Mouse (Mus musculus) midbrain, embryonic 16.5 days (tissue): ENCODE data around the gene Pigr. TPM values are rescaled to one million over a fixed set of nuclear protein-coding genes. Genes with fewer than 3 reads are reported as not detected.

Experiments
- ATAC-seq: fragments of 200-750 bp; cut with Nextera tagmentation; 2 replicates; pipeline ENCODE4 v1.8.0; 2017; ENCODE audit warnings: moderate TSS enrichment
- H3K27ac ChIP-seq: fragments of 300-500 bp; sonication (generic); 2 replicates; pipeline ENCODE4 v1.5.1; 2014; ENCODE audit warnings: mild to moderate bottlenecking, low read length, mixed read lengths
- H3K27me3 ChIP-seq: fragments of 300-500 bp; sonication (generic); 2 replicates; pipeline ENCODE4 v1.6.1; 2014; ENCODE audit warnings: low read depth, low read length, mixed read lengths; ENCODE audit not compliant: control insufficient read depth, insufficient read depth
- H3K36me3 ChIP-seq: fragments of 300-500 bp; sonication (generic); 2 replicates; pipeline ENCODE4 v1.6.1; 2014; ENCODE audit warnings: mild to moderate bottlenecking, low read length, moderate library complexity, mixed read lengths; ENCODE audit not compliant: control insufficient read depth, insufficient read depth
- H3K4me1 ChIP-seq: fragments of 300-500 bp; sonication (generic); 2 replicates; pipeline ENCODE4 v1.6.1; 2014; ENCODE audit warnings: mild to moderate bottlenecking, low read length, mixed read lengths; ENCODE audit not compliant: control insufficient read depth, insufficient read depth
- H3K4me2 ChIP-seq: fragments of 300-500 bp; sonication (generic); 2 replicates; pipeline ENCODE4 v1.6.1; 2014; ENCODE audit warnings: mild to moderate bottlenecking, low read length, mixed read lengths
- H3K4me3 ChIP-seq: fragments of 300-500 bp; sonication (generic); 2 replicates; pipeline ENCODE4 v1.5.1; 2014; ENCODE audit warnings: low read depth, mild to moderate bottlenecking, low read length, moderate library complexity, mixed read lengths
- H3K9ac ChIP-seq: fragments of 300-500 bp; sonication (generic); 2 replicates; pipeline ENCODE4 v1.6.1; 2014; ENCODE audit warnings: low read depth, low read length, mixed read lengths
- H3K9me3 ChIP-seq: fragments of 300-500 bp; sonication (generic); replicated peaks from 2 replicates; pipeline ENCODE4 v1.6.1; 2014; ENCODE audit warnings: mild to moderate bottlenecking, low read length, mixed read lengths; ENCODE audit not compliant: control insufficient read depth, poor library complexity, severe bottlenecking
- WGBS: fragments of 180-500 bp; shearing (Covaris S2); extraction: QIAGEN DNeasy Blood & Tissue Kit; methylation state at CpG from one replicate; pipeline ENCODE4 v1.1.7; 2014; 5-methylcytosine and 5-hydroxymethylcytosine counted together
- polyA plus RNA-seq: library from polyadenylated mRNA; unstranded; fragments of >200 nt; fragmentation: Nextera tagmentation; extraction: Ambion mirVana; gene quantifications from 2 replicates; pipeline ENCODE4 v1.2.1, GENCODE M21; 2015

Pigr gene
- polyA plus RNA-seq, 1 experiment from 2014 or later = not detected

DNA sequence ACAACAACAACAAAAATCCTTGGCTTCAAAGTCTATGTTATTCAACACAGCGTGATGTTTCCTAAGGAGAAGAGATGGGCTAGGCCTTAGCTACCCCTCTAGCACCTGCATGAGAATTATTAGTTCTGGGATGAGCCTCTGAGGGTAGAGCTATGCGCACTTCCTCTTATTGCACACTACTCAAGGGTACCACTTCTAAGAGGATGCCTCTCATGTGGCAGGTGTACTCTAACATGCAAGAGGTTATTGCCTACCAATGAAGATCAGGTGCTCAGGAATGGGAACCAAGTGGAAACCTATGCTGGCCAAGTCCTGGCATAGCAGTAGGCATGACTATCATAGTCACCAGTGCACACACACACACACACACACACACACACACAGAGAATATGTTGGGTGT lies 27.1 kb upstream of the Pigr start:
- Histone ChIP-seq H3K4me3 (no peak overlapping the region), H3K27me3 (no peaks in the 10 kb centered on the region), H3K9me3 (no peaks in the 10 kb centered on the region), H3K4me1 (0 out of 2 replicates have a peak, but pooled peaks cover 3% of the 10 kb centered on the region), H3K9ac (no peak overlapping the region), H3K36me3 (no peaks in the 10 kb centered on the region), H3K27ac (no peak overlapping the region), H3K4me2 (no peak overlapping the region)
- WGBS = 94% methylated on average over 2 of the region's 2 CpGs
- ATAC-seq = no peak

DNA sequence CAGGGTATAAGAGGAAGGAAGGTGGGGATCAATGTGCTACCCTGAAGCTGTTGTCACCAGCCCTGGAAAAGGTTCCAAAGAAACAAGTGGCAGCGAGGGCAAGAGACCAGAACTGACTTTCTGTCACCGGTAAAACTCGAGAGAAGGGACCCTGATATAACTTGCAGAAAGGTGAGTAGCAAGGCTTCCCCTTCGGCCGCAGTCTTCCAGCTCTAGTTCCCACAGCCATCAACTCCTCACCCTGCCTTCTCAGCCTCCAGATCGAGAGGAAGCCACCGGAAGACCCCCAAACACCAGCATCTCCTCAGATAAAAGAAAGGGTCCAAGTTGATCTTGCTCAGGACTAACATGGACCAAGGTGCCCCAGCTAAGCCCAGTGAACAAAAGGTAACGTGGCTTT lies 25.9 kb upstream of the Pigr start, which contains the start of gene Fcamr:
Gene Fcamr, plus strand, starts transcription at position 301 of the 400 bp plus-strand sequence.
- no peaks in the 10 kb centered on the region for H3K9me3 ChIP-seq
- H3K27ac ChIP-seq = no peak within 1 kb of the TSS
- 0 out of 2 replicates have a peak, but pooled peaks cover 3% of the 10 kb centered on the region for H3K4me1 ChIP-seq
- no peak within 1 kb of the TSS for H3K4me3 ChIP-seq
- no peaks in the 10 kb centered on the region for H3K36me3 ChIP-seq
- H3K9ac ChIP-seq = no peak within 1 kb of the TSS
- H3K27me3 ChIP-seq = no peaks in the 10 kb centered on the region
- ATAC-seq = no peak
- WGBS = 88% methylated on average over 8 of the region's 8 CpGs
- no peak within 1 kb of the TSS for H3K4me2 ChIP-seq

DNA sequence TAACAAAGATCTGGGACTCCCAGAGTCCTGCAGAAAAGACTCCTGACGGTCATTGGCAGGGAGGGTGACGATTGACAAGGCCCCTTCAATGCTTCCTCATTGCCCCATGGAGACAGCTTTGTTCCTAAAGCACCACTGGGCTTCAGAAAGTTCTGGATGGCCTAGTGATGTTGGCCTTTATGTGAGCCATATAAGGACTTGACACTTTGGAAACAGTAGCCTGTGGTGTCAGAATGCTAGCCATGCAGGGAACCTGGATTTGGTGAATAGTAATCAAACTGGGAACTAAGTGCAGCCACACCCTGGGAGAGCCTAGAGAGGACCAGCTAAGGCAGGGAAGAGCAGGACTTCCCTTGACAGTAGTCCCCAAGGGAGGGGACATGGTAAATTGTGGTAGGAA lies 25.0 kb upstream of the Pigr start:
- 51% methylated on average over 2 of the region's 2 CpGs for WGBS
- no peak for ATAC-seq
- H3K4me1 ChIP-seq = 0 out of 2 replicates have a peak, but pooled peaks cover 3% of the 10 kb centered on the region
- H3K4me3 ChIP-seq = no peak overlapping the region
- H3K9me3 ChIP-seq = no peaks in the 10 kb centered on the region
- no peak overlapping the region for H3K9ac ChIP-seq
- H3K27me3 ChIP-seq = no peaks in the 10 kb centered on the region
- no peak overlapping the region for H3K4me2 ChIP-seq
- H3K36me3 ChIP-seq = no peaks in the 10 kb centered on the region
- no peak overlapping the region for H3K27ac ChIP-seq

DNA sequence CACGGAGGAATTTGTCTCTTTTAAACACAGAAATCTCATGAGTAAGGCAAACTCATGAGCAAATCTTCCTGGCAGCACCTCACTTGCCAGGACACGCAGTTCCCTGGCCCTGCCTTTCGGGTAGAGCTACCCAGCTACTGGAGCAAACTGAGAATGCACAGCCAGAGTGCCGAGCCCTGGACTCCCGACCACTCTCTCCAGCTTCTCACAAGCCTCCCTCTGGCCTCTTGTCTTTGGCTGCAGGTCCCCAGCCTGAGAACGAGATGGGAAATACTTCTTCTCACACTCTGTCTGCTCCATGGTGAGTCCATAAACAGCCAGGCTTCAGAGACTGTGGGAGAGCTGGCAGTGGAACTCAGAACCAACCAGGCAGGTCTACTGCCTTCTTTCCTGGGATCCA lies 23.5 kb upstream of the Pigr start:
- Histone ChIP-seq H3K27ac (no peak overlapping the region), H3K36me3 (no peaks in the 10 kb centered on the region), H3K4me1 (0 out of 2 replicates have a peak, but pooled peaks cover 3% of the 10 kb centered on the region), H3K9me3 (no peaks in the 10 kb centered on the region), H3K4me2 (no peak overlapping the region), H3K27me3 (no peaks in the 10 kb centered on the region), H3K9ac (no peak overlapping the region), H3K4me3 (no peak overlapping the region)
- no peak for ATAC-seq
- 65% methylated on average over 6 of the region's 6 CpGs for WGBS

DNA sequence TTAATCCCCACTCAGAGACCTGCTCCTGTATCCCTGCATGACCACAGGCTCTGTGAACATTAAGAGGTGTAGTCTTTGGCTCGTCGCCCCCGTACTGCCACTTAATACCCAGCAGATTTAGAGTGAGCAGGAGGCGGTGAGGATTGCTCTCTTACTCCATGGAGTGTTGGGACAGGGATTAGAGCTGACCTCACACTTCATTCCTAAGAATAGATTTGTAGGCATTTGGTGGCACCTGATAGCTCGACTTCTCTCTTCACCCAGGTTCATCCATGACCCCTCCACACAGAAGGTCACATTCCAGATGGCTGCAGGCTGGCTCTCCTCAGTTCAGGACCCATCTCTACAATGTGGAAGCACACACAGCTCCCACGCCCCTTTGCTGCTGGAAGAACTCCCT lies 22.2 kb upstream of the Pigr start:
- Histone ChIP-seq H3K9ac (no peak overlapping the region), H3K4me1 (0 out of 2 replicates have a peak, but pooled peaks cover 3% of the 10 kb centered on the region), H3K9me3 (no peaks in the 10 kb centered on the region), H3K27ac (no peak overlapping the region), H3K4me2 (no peak overlapping the region), H3K4me3 (no peak overlapping the region), H3K27me3 (no peaks in the 10 kb centered on the region), H3K36me3 (no peaks in the 10 kb centered on the region)
- WGBS = 66% methylated on average over 6 of the region's 6 CpGs
- ATAC-seq = no peak

DNA sequence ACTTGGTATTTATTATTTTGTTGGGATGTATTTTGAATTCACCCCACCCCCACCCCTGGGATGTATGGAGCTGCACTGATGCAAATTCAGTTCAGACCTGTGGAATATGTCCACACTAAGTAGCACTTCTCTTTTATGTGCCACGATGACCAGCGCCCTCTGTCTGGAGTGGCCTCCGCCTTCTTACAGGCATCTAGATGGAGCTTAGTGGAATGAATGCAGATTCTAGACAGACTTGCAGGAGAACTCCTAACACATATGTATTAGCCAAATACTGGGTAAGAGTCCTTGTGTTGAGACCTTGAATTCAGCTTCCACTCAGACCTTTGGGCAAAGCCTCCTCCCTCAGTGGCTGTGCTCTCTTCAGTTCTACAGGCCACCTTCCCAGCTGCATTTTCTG lies 15.6 kb upstream of the Pigr start:
- Histone ChIP-seq H3K27ac (no peak overlapping the region), H3K9ac (no peak overlapping the region), H3K9me3 (no peaks in the 10 kb centered on the region), H3K4me3 (no peak overlapping the region), H3K27me3 (no peaks in the 10 kb centered on the region), H3K4me2 (no peak overlapping the region), H3K4me1 (no peaks in the 10 kb centered on the region), H3K36me3 (no peaks in the 10 kb centered on the region)
- no peak for ATAC-seq
- 81% methylated on average over 3 of the region's 3 CpGs for WGBS

DNA sequence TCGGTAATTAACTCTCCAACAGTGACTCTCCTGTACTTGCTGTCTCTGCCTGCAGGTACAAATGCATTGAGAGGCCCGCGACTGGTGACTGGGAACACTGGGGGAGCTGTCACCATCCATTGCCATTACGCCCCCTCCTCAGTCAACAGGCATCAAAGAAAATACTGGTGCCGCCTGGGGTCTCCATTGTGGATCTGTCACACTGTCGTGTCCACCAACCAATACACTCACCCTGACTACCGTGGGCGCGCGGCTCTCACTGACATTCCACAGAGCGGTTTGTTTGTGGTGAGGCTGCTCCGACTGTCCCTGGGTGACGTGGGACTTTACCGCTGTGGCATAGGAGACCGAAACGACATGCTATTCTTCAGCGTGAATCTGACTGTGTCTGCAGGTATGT lies 15.2 kb upstream of the Pigr start:
- ATAC-seq = no peak
- Histone ChIP-seq H3K9me3 (no peaks in the 10 kb centered on the region), H3K4me3 (no peak overlapping the region), H3K9ac (no peak overlapping the region), H3K36me3 (no peaks in the 10 kb centered on the region), H3K4me2 (no peak overlapping the region), H3K27ac (no peak overlapping the region), H3K27me3 (no peaks in the 10 kb centered on the region), H3K4me1 (no peaks in the 10 kb centered on the region)
- WGBS = 66% methylated on average over 17 of the region's 17 CpGs

DNA sequence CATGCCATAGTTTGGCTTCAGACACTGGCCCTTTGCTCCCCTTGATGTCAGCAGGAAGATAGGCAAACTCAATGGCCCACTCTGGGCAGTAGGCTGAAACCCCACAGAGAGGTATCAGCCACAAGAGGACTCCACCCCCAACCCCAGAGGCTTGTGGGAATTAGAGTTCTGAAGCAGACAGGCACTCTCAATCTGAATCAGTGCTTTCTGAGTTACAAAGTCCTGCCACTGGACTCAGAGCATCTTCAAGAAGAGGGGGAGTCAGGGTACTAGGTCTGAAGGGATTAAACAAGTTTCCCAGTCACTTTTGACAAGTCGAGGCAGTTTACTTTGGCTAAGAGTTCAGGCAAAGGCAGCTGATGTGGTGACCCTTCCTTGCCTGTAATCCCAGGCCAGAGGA lies 6.7 kb upstream of the Pigr start:
- no peaks in the 10 kb centered on the region for H3K27me3 ChIP-seq
- no peak overlapping the region for H3K4me3 ChIP-seq
- no peaks in the 10 kb centered on the region for H3K36me3 ChIP-seq
- no peak overlapping the region for H3K9ac ChIP-seq
- H3K4me1 ChIP-seq = no peaks in the 10 kb centered on the region
- no peak for ATAC-seq
- H3K4me2 ChIP-seq = no peak overlapping the region
- 71% methylated on average over 1 of the region's 1 CpGs for WGBS
- no peaks in the 10 kb centered on the region for H3K9me3 ChIP-seq
- no peak overlapping the region for H3K27ac ChIP-seq

DNA sequence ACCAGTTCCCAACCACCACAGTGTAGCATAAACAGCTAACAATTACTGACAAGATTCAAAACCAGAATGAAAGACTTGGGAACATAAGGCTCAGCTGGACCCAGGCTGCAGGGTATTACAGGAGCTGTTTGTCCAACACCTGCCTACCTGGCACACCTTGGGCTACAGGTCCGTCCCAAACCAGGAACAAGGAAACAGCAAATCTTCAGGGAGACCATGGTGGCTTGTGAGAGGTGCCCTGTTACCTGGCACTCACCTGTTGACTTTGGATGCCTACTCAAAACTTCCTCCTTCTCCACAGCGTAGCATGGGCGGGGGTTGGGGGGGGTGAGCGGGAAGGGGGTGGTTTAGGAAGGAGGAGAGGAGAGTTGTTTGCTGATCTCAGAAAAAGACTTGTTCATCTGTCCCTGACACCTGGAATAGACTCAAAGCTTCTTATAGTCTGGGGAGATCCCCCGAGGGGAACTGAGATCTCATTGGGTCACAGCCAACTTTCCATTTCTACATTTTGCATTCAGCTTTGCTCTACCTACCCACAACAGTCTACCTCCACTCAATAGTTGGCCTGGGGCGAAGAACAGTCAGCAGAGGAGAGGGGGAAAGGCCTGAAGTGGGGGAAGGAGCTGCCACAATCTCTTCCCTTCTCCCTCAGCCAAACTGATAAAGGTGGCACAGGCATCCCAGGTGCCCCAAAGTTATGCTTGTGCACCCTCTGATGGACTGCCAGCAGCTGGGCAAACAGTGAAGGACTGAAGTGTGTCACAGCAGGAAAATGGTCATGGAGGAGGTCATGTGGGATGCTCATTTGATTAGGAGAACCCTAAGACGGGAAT lies 6.0 kb upstream of the Pigr start:
- H3K9me3 ChIP-seq = no peaks in the 10 kb centered on the region
- H3K36me3 ChIP-seq = no peaks in the 10 kb centered on the region
- H3K27ac ChIP-seq = no peak overlapping the region
- H3K4me2 ChIP-seq = no peak overlapping the region
- no peaks in the 10 kb centered on the region for H3K4me1 ChIP-seq
- 89% methylated on average over 7 of the region's 7 CpGs for WGBS
- H3K4me3 ChIP-seq = no peak overlapping the region
- ATAC-seq = no peak
- H3K9ac ChIP-seq = no peak overlapping the region
- no peaks in the 10 kb centered on the region for H3K27me3 ChIP-seq
